Mouse (Mus musculus) limb, embryonic 14.5 days (tissue): Measurements from ENCODE around the gene Plaur. TPM values are rescaled to one million over a fixed set of nuclear protein-coding genes. Genes with fewer than 3 reads are reported as not detected.

Experiments used
- ATAC-seq: fragments of 200-750 bp; cut with Nextera tagmentation; 2 replicates; pipeline ENCODE4 v1.8.0; 2017; ENCODE audit warnings: low read depth, moderate number of reproducible peaks, moderate TSS enrichment; ENCODE audit not compliant: low FRiP score
- DNase-seq: peaks from one replicate; pipeline ENCODE4 v3.0.0-alpha.2; 2015; ENCODE audit warnings: low spot score
- H3K27ac ChIP-seq: fragments of 300-500 bp; sonication (generic); replicated peaks from 2 replicates; pipeline ENCODE4 v1.5.1; 2014; ENCODE audit warnings: low read depth, mild to moderate bottlenecking, low read length, moderate library complexity, mixed read lengths
- H3K27me3 ChIP-seq: fragments of 300-500 bp; sonication (generic); 2 replicates; pipeline ENCODE4 v1.6.1; 2014; ENCODE audit warnings: low read length, mixed read lengths; ENCODE audit not compliant: control insufficient read depth, insufficient read depth
- H3K36me3 ChIP-seq: fragments of 300-500 bp; sonication (generic); 2 replicates; pipeline ENCODE4 v1.6.1; 2014; ENCODE audit warnings: mild to moderate bottlenecking, low read length, moderate library complexity, mixed read lengths; ENCODE audit not compliant: control insufficient read depth, insufficient read depth
- H3K4me1 ChIP-seq: fragments of 300-500 bp; sonication (generic); 2 replicates; pipeline ENCODE4 v1.6.1; 2014; ENCODE audit warnings: antibody characterized with exemption, low read length, mixed read lengths; ENCODE audit not compliant: control insufficient read depth, insufficient read depth
- H3K4me2 ChIP-seq: fragments of 300-500 bp; sonication (generic); replicated peaks from 2 replicates; pipeline ENCODE4 v1.6.1; 2014; ENCODE audit warnings: low read depth, mild to moderate bottlenecking, low read length, moderate library complexity; ENCODE audit not compliant: severe bottlenecking
- H3K4me3 ChIP-seq: fragments of 300-500 bp; sonication (generic); replicated peaks from 2 replicates; pipeline ENCODE4 v1.5.1; 2014; ENCODE audit warnings: low read length
- H3K9ac ChIP-seq: fragments of 300-500 bp; sonication (generic); 2 replicates; pipeline ENCODE4 v1.6.1; 2014; ENCODE audit warnings: mild to moderate bottlenecking, low read depth, low read length, moderate library complexity; ENCODE audit not compliant: severe bottlenecking
- H3K9me3 ChIP-seq: fragments of 300-500 bp; sonication (generic); 2 replicates; pipeline ENCODE4 v1.6.1; 2016; ENCODE audit warnings: low read length; ENCODE audit not compliant: control insufficient read depth
- POLR2A ChIP-seq: fragments of 200-500 bp; IDR thresholded peaks from 2 replicates; pipeline ENCODE4 v1.8.0; 2012; ENCODE audit warnings: inconsistent platforms, mild to moderate bottlenecking, moderate library complexity, borderline replicate concordance; ENCODE audit not compliant: insufficient read depth, insufficient read length; ENCODE audit errors: extremely low read depth
- WGBS: fragments of 180-500 bp; shearing (Covaris S2); extraction: QIAGEN DNeasy Blood & Tissue Kit; methylation state at CpG from one replicate; pipeline ENCODE4 v1.1.7; 2014; 5-methylcytosine and 5-hydroxymethylcytosine counted together
- polyA plus RNA-seq, 2 experiments: library from polyadenylated mRNA; depleted of rRNA in 1 of 2; stranded (reverse) in 1 of 2; unstranded in 1 of 2; fragments of >200 nt; fragmentation: Nextera tagmentation in 1 of 2; extraction: Ambion mirVana in 1 of 2; gene quantifications; 2 replicates each; pipeline versions ENCODE4 v1.2.1 to v1.2.3; 2012 to 2014

The Plaur gene
- polyA plus RNA-seq, 2 experiments, result 7.5 to 8.3 TPM

DNA sequence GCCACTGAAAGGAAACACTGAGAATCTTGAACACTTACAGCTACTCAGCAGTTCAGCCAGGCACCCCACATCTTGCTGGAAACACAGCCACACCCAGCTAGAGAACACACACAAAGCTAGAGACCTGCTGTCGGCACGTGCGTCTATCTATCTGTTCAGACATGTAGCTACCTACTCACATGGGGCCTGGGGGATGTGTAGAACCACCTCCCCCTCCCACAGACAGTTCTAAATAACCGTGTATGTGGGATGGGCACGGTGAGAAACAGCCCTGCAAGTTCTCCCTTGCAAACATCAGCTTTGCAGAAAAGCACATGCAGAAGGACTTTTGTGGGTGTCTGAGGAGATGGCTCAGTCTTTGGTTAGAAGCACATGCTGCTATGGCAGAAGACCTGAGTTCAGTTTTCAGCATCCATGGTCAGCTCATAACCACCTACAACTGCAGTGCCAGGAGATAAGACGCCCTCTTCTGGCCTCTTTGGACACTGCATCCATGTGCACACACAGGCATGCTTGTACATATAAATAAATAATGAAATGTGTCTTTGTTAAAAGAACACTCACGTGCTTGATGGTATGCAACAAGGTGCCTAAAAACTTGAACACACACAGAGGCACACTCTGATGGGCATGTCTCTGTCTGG is 15.5 kb upstream of the Plaur start:
- Histone ChIP-seq H3K9ac (no peak overlapping the region), H3K27me3 (no peaks in the 10 kb centered on the region), H3K27ac (no peak overlapping the region), H3K4me3 (no peak overlapping the region), H3K4me2 (no peak overlapping the region), H3K36me3 (no peaks in the 10 kb centered on the region), H3K9me3 (no peaks in the 10 kb centered on the region), H3K4me1 (no peaks in the 10 kb centered on the region)
- DNase-seq (no peak), ATAC-seq (no peak)
- no peak for TF ChIP-seq POLR2A
- 69% methylated on average over 7 of the region's 7 CpGs for WGBS

DNA sequence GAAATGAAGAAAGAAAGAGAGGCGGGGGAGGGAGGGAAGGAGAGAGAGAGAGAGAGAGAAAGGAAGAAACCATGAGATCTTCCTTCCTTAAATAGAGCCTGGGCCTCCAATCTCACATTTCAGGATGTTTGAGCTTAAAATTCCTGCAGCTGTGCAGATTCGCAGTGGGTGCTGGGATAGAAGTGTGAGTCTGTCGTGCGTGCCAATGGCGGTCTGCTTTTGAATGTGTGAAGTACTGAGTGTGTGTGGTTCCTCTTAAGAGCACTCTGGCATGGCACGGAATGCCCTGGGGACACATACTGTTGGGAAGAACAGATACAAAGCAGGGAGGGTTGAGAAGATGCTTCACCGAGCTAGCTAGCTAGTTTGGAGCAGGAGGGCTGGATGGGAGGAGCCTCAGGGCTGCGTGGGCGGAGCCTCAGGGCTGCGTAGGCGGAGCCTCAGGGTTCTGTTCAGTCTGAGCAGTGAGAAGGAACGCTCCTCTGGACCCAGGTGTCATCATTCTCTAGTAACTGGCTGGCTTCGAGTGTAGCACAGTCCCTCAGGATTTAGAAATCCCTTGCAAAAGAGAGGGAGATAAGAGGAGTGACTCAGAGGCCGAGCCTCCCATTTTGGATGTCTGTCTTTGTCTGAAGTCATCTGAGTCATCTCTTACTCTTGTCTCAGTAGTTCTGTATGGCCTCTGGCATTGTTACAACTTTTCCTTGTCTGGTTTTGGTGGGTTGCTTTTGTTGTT is 13.3 kb upstream of the Plaur start:
- H3K4me1 ChIP-seq, result no peaks in the 10 kb centered on the region
- H3K36me3 ChIP-seq, result no peaks in the 10 kb centered on the region
- TF ChIP-seq POLR2A, result no peak
- DNase-seq (no peak), ATAC-seq (no peak)
- H3K4me2 ChIP-seq, result no peak overlapping the region
- no peak overlapping the region for H3K27ac ChIP-seq
- no peak overlapping the region for H3K9ac ChIP-seq
- 57% methylated on average over 14 of the region's 14 CpGs for WGBS
- H3K9me3 ChIP-seq, result no peaks in the 10 kb centered on the region
- no peak overlapping the region for H3K4me3 ChIP-seq
- no peaks in the 10 kb centered on the region for H3K27me3 ChIP-seq

- Histone ChIP-seq H3K4me3 (no peak overlapping the region), H3K9ac (no peak overlapping the region), H3K36me3 (no peaks in the 10 kb centered on the region), H3K4me2 (no peak overlapping the region), H3K27ac (no peak overlapping the region), H3K9me3 (no peaks in the 10 kb centered on the region), H3K27me3 (no peaks in the 10 kb centered on the region), H3K4me1 (no peaks in the 10 kb centered on the region)
- TF ChIP-seq POLR2A, result no peak
- no peak for ATAC-seq
- DNase-seq, result no peak
- WGBS, result 58% methylated on average over 9 of the region's 9 CpGs
Observed at GRCm38 (mm10) chr7:24450585-24451017, 11.7 kb upstream of the Plaur start.

- no peak for TF ChIP-seq POLR2A
- DNase-seq (no peak), ATAC-seq (no peak)
- Histone ChIP-seq H3K9ac (no peak within 1 kb of the TSS), H3K4me2 (no peak within 1 kb of the TSS), H3K27me3 (no peaks in the 10 kb centered on the region), H3K27ac (no peak within 1 kb of the TSS), H3K9me3 (no peaks in the 10 kb centered on the region), H3K36me3 (no peaks in the 10 kb centered on the region), H3K4me1 (no peaks in the 10 kb centered on the region), H3K4me3 (no peak within 1 kb of the TSS)
- WGBS, result 75% methylated on average over 9 of the region's 9 CpGs
Observed at GRCm38 (mm10) chr7:24451855-24452311, 10.4 kb upstream of the Plaur start, which contains the start of gene Irgc1. Gene Irgc1 (minus strand): TSS chr7:24452297.

- Histone ChIP-seq H3K4me3 (no peak overlapping the region), H3K4me1 (no peaks in the 10 kb centered on the region), H3K9ac (no peak overlapping the region), H3K9me3 (no peaks in the 10 kb centered on the region), H3K27ac (no peak overlapping the region), H3K36me3 (no peaks in the 10 kb centered on the region), H3K4me2 (no peak overlapping the region), H3K27me3 (no peaks in the 10 kb centered on the region)
- no peak for ATAC-seq
- TF ChIP-seq POLR2A, result no peak
- WGBS, result 82% methylated on average over 2 of the region's 2 CpGs
- no peak for DNase-seq
Observed at GRCm38 (mm10) chr7:24454199-24454598, 8.1 kb upstream of the Plaur start.
